Mouse (Mus musculus): ENCODE measurements around the gene Cabp7.

- no peak for TF ChIP-seq CTCF (IDR thresholded peaks at IDR 0.05; ENCODE audit: extremely low read depth, insufficient read depth, low read length)
- no peak for TF ChIP-seq POLR2A (IDR thresholded peaks at IDR 0.05; ENCODE audit: extremely low read depth, insufficient read depth, low read length)
Observed at GRCm38 (mm10) chr11:4744691-4745090, 1.9 kb downstream of the Cabp7 start.
